Comparison of ENCODE assay signal across 11 mouse cellular contexts in genomic region chr13:40650036-40650709, GRCm38 (mm10).
DNase-seq lines count a peak whose midpoint lies in the region; ATAC-seq and TF ChIP-seq lines count a peak whose summit lies in the region.
"Had no signal": no experiment of that assay in that cellular context is flagged by ENCODE, and none has a peak within 500 bp of the region (broad histone marks: within the 10 kb centered on the region; RNA-seq: fewer than 3 reads in every experiment).

No protein-coding gene starts in this region.

- TF ChIP-seq CTCF in heart, adult 2 months (IDR thresholded peaks at IDR 0.05) = no peak

- intact Hi-C loops in heart, adult 2 months (cut with DNase I) = no loop called here

- H3K9ac ChIP-seq in kidney, embryonic 16.5 days (replicated peaks; ENCODE audit: low read length) = no peak overlapping the region
- H3K9ac ChIP-seq in forebrain, embryonic 12.5 days = no peak overlapping the region
- H3K9ac ChIP-seq in limb, embryonic 11.5 days (ENCODE audit: low read length) = peak overlapping the region; percentile 22; the same call in 1 of the 2 replicates
- no peak overlapping the region for H3K9ac ChIP-seq in heart, adult 2 months (ENCODE audit: low read depth, low read length)
- H3K9ac ChIP-seq: embryonic facial prominence, embryonic 15.5 days; lung, embryonic 15.5 days had no signal

- 29% methylated on average over 10 of the region's 10 CpGs for WGBS in kidney, embryonic 16.5 days
- 15% methylated on average over 10 of the region's 10 CpGs for WGBS in forebrain, embryonic 12.5 days
- WGBS in limb, embryonic 11.5 days = 31% methylated on average over 10 of the region's 10 CpGs
- 56% methylated on average over 10 of the region's 10 CpGs for WGBS in heart, adult 2 months

- no peak for TF ChIP-seq POLR2A in heart, adult 2 months (IDR thresholded peaks at IDR 0.05; ENCODE audit: insufficient read depth, low read depth, low read length)

- no peak overlapping the region for H3K27ac ChIP-seq in kidney, embryonic 16.5 days (ENCODE audit: low read length)
- no peak overlapping the region for H3K27ac ChIP-seq in forebrain, embryonic 12.5 days
- H3K27ac ChIP-seq in limb, embryonic 11.5 days (replicated peaks; ENCODE audit: low read depth, low read length) = no peak overlapping the region
- H3K27ac ChIP-seq in heart, adult 2 months = no peak overlapping the region
- H3K27ac ChIP-seq: embryonic facial prominence, embryonic 15.5 days; lung, embryonic 15.5 days had no signal

- no peak for TF ChIP-seq EP300 in heart, adult 2 months (IDR thresholded peaks at IDR 0.05; ENCODE audit: insufficient read depth, low read depth, low read length)

- H3K79me2 ChIP-seq in heart, adult 2 months (replicated peaks; ENCODE audit: control insufficient read depth, insufficient read depth, low read length) = no peaks in the 10 kb centered on the region

- no peak for DNase-seq in kidney, postnatal 14 days
- no peak for DNase-seq in limb, embryonic 11.5 days (ENCODE audit: low spot score)
- peak; percentile 37 for DNase-seq in retina, postnatal 1 day
- DNase-seq in c-Kit-positive CD71-positive TER-119-positive erythroid progenitor cells, embryonic 14.5 days (ENCODE audit: low spot score) = no peak
- no peak for DNase-seq in heart, adult 2 months

- H3K4me2 ChIP-seq in kidney, embryonic 16.5 days (replicated peaks; ENCODE audit: low read depth, low read length) = peak overlapping the region; percentile 30
- H3K4me2 ChIP-seq in forebrain, embryonic 12.5 days = peak overlapping the region; percentile 27
- peak overlapping the region; percentile 22; the same call in 1 of the 2 replicates for H3K4me2 ChIP-seq in limb, embryonic 11.5 days (ENCODE audit: low read depth, severe bottlenecking)

- H3K4me1 ChIP-seq in kidney, embryonic 16.5 days (ENCODE audit: insufficient read depth, low read length) = peaks cover 5% of the 10 kb centered on the region
- H3K4me1 ChIP-seq in forebrain, embryonic 12.5 days = peaks cover 8% of the 10 kb centered on the region
- peaks cover 12% of the 10 kb centered on the region; the same call in 1 of the 2 replicates for H3K4me1 ChIP-seq in limb, embryonic 11.5 days (ENCODE audit: control insufficient read depth, insufficient read depth, low read length)
- no peaks in the 10 kb centered on the region for H3K4me1 ChIP-seq in heart, adult 2 months (ENCODE audit: control insufficient read depth, insufficient read depth, low read length)
- H3K4me1 ChIP-seq: embryonic facial prominence, embryonic 15.5 days; lung, embryonic 15.5 days had no signal

- H3K36me3 ChIP-seq in kidney, embryonic 16.5 days (ENCODE audit: insufficient read depth, low read length) = no peaks in the 10 kb centered on the region
- H3K36me3 ChIP-seq in forebrain, embryonic 12.5 days (replicated peaks) = no peaks in the 10 kb centered on the region
- no peaks in the 10 kb centered on the region for H3K36me3 ChIP-seq in limb, embryonic 11.5 days (ENCODE audit: control insufficient read depth, insufficient read depth, low read length)
- no peaks in the 10 kb centered on the region for H3K36me3 ChIP-seq in heart, adult 2 months (ENCODE audit: control insufficient read depth, insufficient read depth, low read length)
- H3K36me3 ChIP-seq: embryonic facial prominence, embryonic 15.5 days; lung, embryonic 15.5 days had no signal

- no peaks in the 10 kb centered on the region for H3K9me3 ChIP-seq in kidney, embryonic 16.5 days (ENCODE audit: low read length)
- H3K9me3 ChIP-seq in forebrain, embryonic 12.5 days = no peaks in the 10 kb centered on the region
- H3K9me3 ChIP-seq in limb, embryonic 11.5 days (ENCODE audit: control insufficient read depth, low read length) = no peaks in the 10 kb centered on the region
- H3K9me3 ChIP-seq: embryonic facial prominence, embryonic 15.5 days; lung, embryonic 15.5 days had no signal

- no peak overlapping the region for H3K4me3 ChIP-seq in kidney, embryonic 16.5 days (ENCODE audit: low read length)
- no peak overlapping the region for H3K4me3 ChIP-seq in forebrain, embryonic 12.5 days (replicated peaks)
- H3K4me3 ChIP-seq in limb, embryonic 11.5 days (ENCODE audit: low read depth, low read length) = no peak overlapping the region
- H3K4me3 ChIP-seq in heart, adult 2 months = no peak overlapping the region

- no peaks in the 10 kb centered on the region for H3K27me3 ChIP-seq in kidney, embryonic 16.5 days (ENCODE audit: insufficient read depth, low read length)
- peaks cover 10% of the 10 kb centered on the region; the same call in 1 of the 2 replicates for H3K27me3 ChIP-seq in forebrain, embryonic 12.5 days
- H3K27me3 ChIP-seq in limb, embryonic 11.5 days (ENCODE audit: control insufficient read depth, insufficient read depth, low read length) = no peaks in the 10 kb centered on the region
- H3K27me3 ChIP-seq in heart, adult 2 months (ENCODE audit: control insufficient read depth, insufficient read depth, low read length) = no peaks in the 10 kb centered on the region
- H3K27me3 ChIP-seq: CH12.LX; lung, embryonic 15.5 days had no signal

- peak; percentile 70; the same call in 1 of the 2 replicates for ATAC-seq in kidney, embryonic 16.5 days (ENCODE audit: low FRiP score, low TSS enrichment)
- no peak for ATAC-seq in forebrain, embryonic 12.5 days (ENCODE audit: low FRiP score)
- no peak for ATAC-seq in limb, embryonic 11.5 days (ENCODE audit: insufficient number of reproducible peaks, low FRiP score, low TSS enrichment, low read depth)
- ATAC-seq in activated CD4-positive, CD25-positive, alpha-beta regulatory T cell, adult 4 months = no peak
